Mouse (Mus musculus) lung, embryonic 14.5 days (tissue): ENCODE measurements around the gene Ldhd. TPM values are rescaled to one million over a fixed set of nuclear protein-coding genes. Genes with fewer than 3 reads are reported as not detected.

Experiments used
- ATAC-seq: fragments of 200-750 bp; cut with Nextera tagmentation; 2 replicates; pipeline ENCODE4 v1.8.0; 2017; ENCODE audit warnings: mild to moderate bottlenecking, moderate TSS enrichment, moderate library complexity; ENCODE audit not compliant: insufficient read depth
- DNase-seq: peaks from one replicate; pipeline ENCODE4 v3.0.0-alpha.2; 2015
- H3K27ac ChIP-seq: fragments of 300-500 bp; sonication (generic); 2 replicates; pipeline ENCODE4 v1.5.1; 2014; ENCODE audit warnings: low read depth, mild to moderate bottlenecking, moderate library complexity
- H3K27me3 ChIP-seq: fragments of 300-500 bp; sonication (generic); 2 replicates; pipeline ENCODE4 v1.6.1; 2014; ENCODE audit warnings: low read length, control low read depth; ENCODE audit not compliant: insufficient read depth
- H3K36me3 ChIP-seq: fragments of 300-500 bp; sonication (generic); 2 replicates; pipeline ENCODE4 v1.6.1; 2014; ENCODE audit warnings: control low read depth; ENCODE audit not compliant: insufficient read depth
- H3K4me1 ChIP-seq: fragments of 300-500 bp; sonication (generic); 2 replicates; pipeline ENCODE4 v1.6.1; 2014; ENCODE audit warnings: antibody characterized with exemption, control low read depth; ENCODE audit not compliant: insufficient read depth
- H3K4me2 ChIP-seq: fragments of 300-500 bp; sonication (generic); 2 replicates; pipeline ENCODE4 v1.6.1; 2014; ENCODE audit warnings: mild to moderate bottlenecking
- H3K4me3 ChIP-seq: fragments of 300-500 bp; sonication (generic); 2 replicates; pipeline ENCODE4 v1.5.1; 2014; ENCODE audit warnings: low read depth, low read length
- H3K9ac ChIP-seq: fragments of 300-500 bp; sonication (generic); 2 replicates; pipeline ENCODE4 v1.6.1; 2014
- H3K9me3 ChIP-seq: fragments of 300-500 bp; sonication (generic); 2 replicates; pipeline ENCODE4 v1.6.1; 2016; ENCODE audit warnings: low read depth, low read length, control low read depth
- CTCF ChIP-seq: IDR thresholded peaks from 2 replicates; pipeline ENCODE4 v1.5.1; 2016; ENCODE audit warnings: antibody characterized with exemption, low read depth
- WGBS: fragments of 180-500 bp; shearing (Covaris S2); extraction: QIAGEN DNeasy Blood & Tissue Kit; methylation state at CpG from one replicate; pipeline ENCODE4 v1.1.7; 2014; 5-methylcytosine and 5-hydroxymethylcytosine counted together
- polyA plus RNA-seq: library from polyadenylated mRNA; unstranded; fragments of >200 nt; fragmentation: Nextera tagmentation; extraction: Ambion mirVana; gene quantifications from 2 replicates; pipeline ENCODE4 v1.2.1, GENCODE M21; 2014

The Ldhd gene
- polyA plus RNA-seq, 1 experiment from 2014 or later: 0.30 TPM

DNA sequence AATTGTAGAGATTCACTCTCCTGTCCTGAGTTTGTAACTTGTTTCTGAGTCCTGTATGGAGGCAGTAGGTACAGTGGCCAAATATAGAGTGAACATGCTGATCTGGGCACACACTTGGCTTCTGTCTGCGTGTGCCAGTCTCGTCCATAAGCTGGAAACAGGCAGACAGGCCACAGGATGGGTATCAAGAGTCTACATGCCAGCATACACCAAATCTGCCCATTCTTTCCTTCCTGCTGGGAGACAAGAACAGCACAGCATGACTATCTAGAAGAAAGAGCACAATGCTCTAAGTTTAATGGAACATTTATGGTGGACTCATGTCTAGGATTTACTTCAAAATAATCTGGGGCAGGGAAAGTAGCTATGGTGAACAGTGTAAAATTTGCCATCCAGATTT is 35.2 kb downstream of the Ldhd start:
- H3K9me3 ChIP-seq: no peaks in the 10 kb centered on the region
- no peak for TF ChIP-seq CTCF
- no peak for ATAC-seq
- no peaks in the 10 kb centered on the region for H3K36me3 ChIP-seq
- H3K4me3 ChIP-seq: no peak overlapping the region
- no peak for DNase-seq
- H3K4me1 ChIP-seq: peaks cover 45% of the 10 kb centered on the region
- H3K27ac ChIP-seq: no peak overlapping the region; the same call in 1 of the 2 replicates
- H3K27me3 ChIP-seq: no peaks in the 10 kb centered on the region
- H3K4me2 ChIP-seq: peak overlapping the region; percentile 42; the same call in 1 of the 2 replicates
- 91% methylated on average over 2 of the region's 2 CpGs for WGBS
- H3K9ac ChIP-seq: no peak overlapping the region

DNA sequence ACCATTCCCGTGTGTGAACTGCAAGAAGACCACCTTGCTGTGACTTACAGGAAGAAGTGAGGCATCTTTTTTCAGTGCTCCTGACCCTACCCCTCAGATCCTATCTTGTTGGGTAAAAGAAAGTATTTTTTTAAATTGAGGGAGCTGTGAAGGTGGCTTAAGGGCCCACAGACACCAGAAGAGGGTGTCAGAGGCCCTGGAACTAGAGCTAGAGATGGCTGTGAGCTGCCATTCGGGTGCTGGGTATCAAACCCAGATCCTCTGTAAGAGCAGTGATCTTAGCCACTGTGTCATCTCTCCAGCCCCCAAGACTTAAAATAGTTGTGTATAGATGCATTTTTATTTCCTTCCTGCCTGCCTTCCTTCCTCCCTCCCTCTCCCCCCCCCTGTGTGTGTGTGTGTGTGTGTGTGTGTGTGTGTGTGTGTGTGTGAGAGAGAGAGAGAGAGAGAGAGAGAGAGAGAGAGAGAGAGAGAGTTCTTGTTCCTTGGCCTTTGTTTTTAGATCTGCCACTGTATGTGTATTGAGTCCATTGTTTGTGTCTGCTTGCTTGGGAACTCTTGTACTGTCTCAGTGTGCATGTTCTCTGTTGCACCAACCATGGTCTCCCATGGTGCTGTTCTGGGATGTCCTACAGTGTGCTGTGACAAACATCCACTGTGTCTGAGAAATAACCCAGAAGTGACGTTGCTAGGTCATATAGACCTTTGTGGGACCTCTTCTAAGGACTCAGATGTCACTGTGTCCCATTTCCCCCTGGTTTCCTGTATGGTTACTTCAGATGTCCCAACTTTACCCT is 35.9 kb downstream of the Ldhd start:
- Histone ChIP-seq H3K4me3 (no peak overlapping the region), H3K9me3 (no peaks in the 10 kb centered on the region), H3K4me1 (peaks cover 45% of the 10 kb centered on the region), H3K27ac (no peak overlapping the region), H3K27me3 (no peaks in the 10 kb centered on the region), H3K36me3 (no peaks in the 10 kb centered on the region), H3K4me2 (no peak overlapping the region), H3K9ac (no peak overlapping the region)
- no peak for ATAC-seq
- 73% methylated on average over 3 of the region's 3 CpGs for WGBS
- no peak for DNase-seq
- TF ChIP-seq CTCF: no peak

DNA sequence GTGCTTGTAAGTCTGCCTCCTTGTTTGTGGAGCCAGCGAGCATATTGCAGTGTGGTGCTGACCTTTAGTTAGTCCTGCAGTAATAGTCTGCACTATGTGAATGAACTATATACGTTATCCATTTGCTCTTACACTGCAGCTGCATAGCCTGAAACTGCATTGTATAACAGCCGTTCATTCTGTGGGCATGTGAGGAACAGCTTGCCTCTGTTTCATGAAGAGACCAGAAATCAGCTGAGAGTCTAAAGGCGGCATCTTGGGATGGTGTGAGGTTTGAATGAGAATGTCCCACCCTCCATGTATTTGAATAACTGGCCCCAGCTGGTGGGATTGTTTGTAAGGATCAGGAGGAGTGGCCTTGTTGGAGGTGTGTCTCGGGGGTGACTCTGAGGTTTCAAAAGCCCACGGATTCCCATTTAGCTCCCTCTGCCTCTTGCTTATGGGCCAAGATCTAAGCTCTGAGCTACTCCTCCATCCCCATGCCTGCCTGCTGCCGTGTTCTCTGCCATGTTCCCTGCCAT is 37.7 kb downstream of the Ldhd start:
- WGBS: 74% methylated on average over 7 of the region's 7 CpGs
- Histone ChIP-seq H3K27ac (no peak overlapping the region), H3K27me3 (no peaks in the 10 kb centered on the region), H3K36me3 (no peaks in the 10 kb centered on the region), H3K4me2 (no peak overlapping the region), H3K9me3 (no peaks in the 10 kb centered on the region), H3K4me1 (peaks cover 40% of the 10 kb centered on the region), H3K9ac (no peak overlapping the region), H3K4me3 (no peak overlapping the region)
- TF ChIP-seq CTCF: no peak
- ATAC-seq (no peak), DNase-seq (no peak)

DNA sequence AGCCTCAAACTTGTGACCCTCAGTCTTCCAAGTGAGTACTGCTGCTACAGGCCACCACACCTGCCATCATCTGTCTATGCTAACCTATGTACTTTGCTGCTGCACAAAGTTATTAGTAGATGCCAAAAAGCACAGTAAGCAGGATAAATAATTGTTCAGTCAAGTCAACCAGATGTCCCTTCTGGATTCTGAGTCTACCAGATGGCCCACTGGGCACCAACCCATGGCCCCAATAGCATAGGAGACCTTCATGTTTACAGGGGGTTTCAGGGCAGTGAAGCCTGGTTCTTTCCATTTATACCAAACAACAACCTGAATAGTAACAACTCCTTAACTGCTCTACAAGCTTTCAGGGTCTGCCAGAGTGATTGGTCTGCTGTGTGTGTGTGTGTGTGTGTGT is 39.0 kb downstream of the Ldhd start:
- ATAC-seq: no peak
- H3K9ac ChIP-seq: no peak overlapping the region
- no peak overlapping the region for H3K27ac ChIP-seq
- H3K4me3 ChIP-seq: no peak overlapping the region
- H3K36me3 ChIP-seq: no peaks in the 10 kb centered on the region
- H3K9me3 ChIP-seq: no peaks in the 10 kb centered on the region
- no peak overlapping the region for H3K4me2 ChIP-seq
- no peak for TF ChIP-seq CTCF
- H3K4me1 ChIP-seq: peaks cover 27% of the 10 kb centered on the region
- no peak for DNase-seq
- H3K27me3 ChIP-seq: no peaks in the 10 kb centered on the region

DNA sequence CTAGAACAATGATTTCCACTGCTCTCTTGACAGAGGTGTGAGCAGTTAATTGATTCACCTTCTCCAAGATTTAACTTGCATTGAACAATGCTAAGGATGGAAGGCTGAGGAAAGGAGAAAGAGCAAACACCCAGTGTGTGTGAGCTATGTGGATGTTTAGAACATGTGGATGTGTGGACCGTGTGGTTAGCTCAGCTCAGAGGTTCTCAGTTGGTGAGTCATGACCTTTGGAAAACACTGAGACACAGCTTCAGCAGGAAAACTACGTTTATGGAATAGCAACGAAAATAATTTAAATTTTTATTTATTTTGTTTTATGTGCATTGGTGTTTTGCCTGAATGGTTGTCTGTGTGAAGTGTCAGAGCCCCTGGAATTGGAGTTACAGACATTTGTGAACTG is 40.0 kb downstream of the Ldhd start:
- 59% methylated on average over 3 of the region's 3 CpGs for WGBS
- DNase-seq: no peak
- no peak for TF ChIP-seq CTCF
- no peaks in the 10 kb centered on the region for H3K36me3 ChIP-seq
- H3K27me3 ChIP-seq: no peaks in the 10 kb centered on the region
- no peak overlapping the region for H3K4me3 ChIP-seq
- H3K4me1 ChIP-seq: peaks cover 18% of the 10 kb centered on the region
- H3K4me2 ChIP-seq: no peak overlapping the region
- no peak overlapping the region for H3K9ac ChIP-seq
- H3K9me3 ChIP-seq: no peaks in the 10 kb centered on the region
- no peak overlapping the region for H3K27ac ChIP-seq
- no peak for ATAC-seq

DNA sequence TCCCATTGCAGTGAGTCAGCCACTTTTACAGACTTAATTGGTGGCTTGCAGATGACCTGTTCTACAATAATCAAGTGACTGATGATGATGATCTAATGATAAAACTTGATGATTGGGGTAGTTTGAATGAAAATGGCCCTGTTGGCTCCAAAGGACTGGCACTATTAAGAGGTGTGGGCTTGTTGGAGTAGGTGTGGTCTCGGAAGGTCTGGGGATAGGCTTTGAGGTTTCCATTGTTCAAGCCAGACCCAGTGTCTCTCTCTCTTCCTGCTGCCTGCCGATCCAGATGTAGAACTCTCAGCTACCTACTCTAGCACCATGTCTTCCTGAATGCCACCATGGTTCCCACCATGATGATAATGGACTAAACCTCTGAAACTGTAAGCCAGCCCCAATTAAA is 41.8 kb downstream of the Ldhd start:
- no peaks in the 10 kb centered on the region for H3K27me3 ChIP-seq

DNA sequence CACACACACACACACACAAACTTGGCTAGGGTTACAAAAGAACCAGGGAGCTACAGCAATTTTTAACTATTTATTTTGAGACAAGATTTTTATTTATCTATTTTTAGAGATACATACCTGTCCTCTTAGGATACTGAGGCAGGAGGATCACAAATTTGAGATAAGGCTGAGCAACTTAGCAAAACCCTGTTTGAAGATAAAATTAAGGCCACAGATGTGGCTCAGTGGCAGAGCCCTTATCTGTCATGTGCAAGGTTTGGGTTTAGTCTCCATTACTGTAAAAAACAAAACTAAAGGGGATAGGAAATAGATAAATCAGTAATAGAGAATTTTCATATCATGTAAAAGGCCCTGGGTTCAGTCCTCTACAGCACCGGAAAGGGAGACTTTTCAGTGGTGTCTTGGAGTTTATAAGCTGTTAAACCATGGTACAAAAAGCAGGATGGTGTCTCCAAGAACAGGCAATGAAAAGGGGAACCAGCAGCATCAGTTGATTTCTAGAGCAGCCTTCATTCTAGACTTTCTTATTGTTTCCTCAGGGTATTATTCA is 42.6 kb downstream of the Ldhd start:
- no peak overlapping the region for H3K9ac ChIP-seq
- no peak for TF ChIP-seq CTCF
- 90% methylated on average over 1 of the region's 1 CpGs for WGBS
- DNase-seq (no peak), ATAC-seq (no peak)
- H3K36me3 ChIP-seq: no peaks in the 10 kb centered on the region
- H3K4me2 ChIP-seq: no peak overlapping the region
- 0 out of 2 replicates have a peak, but pooled peaks cover 1% of the 10 kb centered on the region for H3K4me1 ChIP-seq
- no peak overlapping the region for H3K4me3 ChIP-seq
- no peaks in the 10 kb centered on the region for H3K27me3 ChIP-seq
- no peak overlapping the region for H3K27ac ChIP-seq
- no peaks in the 10 kb centered on the region for H3K9me3 ChIP-seq

More for the DNA sequence above, 41.8 kb downstream of the Ldhd start:
- Histone ChIP-seq H3K36me3 (no peaks in the 10 kb centered on the region), H3K4me3 (no peak overlapping the region), H3K4me2 (no peak overlapping the region), H3K9ac (no peak overlapping the region), H3K27ac (no peak overlapping the region), H3K9me3 (no peaks in the 10 kb centered on the region), H3K4me1 (peaks cover 8% of the 10 kb centered on the region; the same call in 1 of the 2 replicates)
- no peak for TF ChIP-seq CTCF
- no peak for ATAC-seq
- no peak for DNase-seq
- WGBS: 77% methylated on average over 2 of the region's 2 CpGs
